Mouse (Mus musculus): ENCODE data around the gene Slc25a5.
"Not testable (repeated sequence)": the region's sequence is repeated elsewhere in the genome, so short reads cannot be mapped to it uniquely, and the experiment has no call there.

Gene Slc25a5

GRCm38 (mm10) chrX:36795424-36796162 is at the start of gene Slc25a5:
TSS of gene Slc25a5 (plus strand) at chrX:36795651.
- in situ Hi-C loops (cut with MboI; ENCODE audit: low sequenced_read_pairs), result no loop called here

GRCm38 (mm10) chrX:36746789-36747188 is 48.7 kb upstream of the Slc25a5 start:
- in situ Hi-C loops (cut with MboI; ENCODE audit: low sequenced_read_pairs), result no loop called here

GRCm38 (mm10) chrX:36748573-36748972 is 46.9 kb upstream of the Slc25a5 start:
- in situ Hi-C loops (cut with MboI; ENCODE audit: low sequenced_read_pairs), result no loop called here

- in situ Hi-C loops (cut with MboI; ENCODE audit: low sequenced_read_pairs), result no loop called here
Measured at GRCm38 (mm10) chrX:36749281-36749785, 46.1 kb upstream of the Slc25a5 start.

- in situ Hi-C loops (cut with MboI; ENCODE audit: low sequenced_read_pairs), result no loop called here
Measured at GRCm38 (mm10) chrX:36750591-36750990, 44.9 kb upstream of the Slc25a5 start.

- in situ Hi-C loops (cut with MboI; ENCODE audit: low sequenced_read_pairs), result no loop called here
Measured at GRCm38 (mm10) chrX:36752586-36752985, 42.9 kb upstream of the Slc25a5 start.

GRCm38 (mm10) chrX:36757796-36758472 is 37.5 kb upstream of the Slc25a5 start:
- in situ Hi-C loops (cut with MboI; ENCODE audit: low sequenced_read_pairs), result no loop called here

GRCm38 (mm10) chrX:36758566-36758965 is 36.9 kb upstream of the Slc25a5 start:
- in situ Hi-C loops (cut with MboI; ENCODE audit: low sequenced_read_pairs), result no loop called here

GRCm38 (mm10) chrX:36760946-36761635 is 34.4 kb upstream of the Slc25a5 start:
- in situ Hi-C loops (cut with MboI; ENCODE audit: low sequenced_read_pairs), result no loop called here

GRCm38 (mm10) chrX:36762289-36762688 is 33.2 kb upstream of the Slc25a5 start:
- in situ Hi-C loops (cut with MboI; ENCODE audit: low sequenced_read_pairs), result no loop called here

GRCm38 (mm10) chrX:36762894-36763293 is 32.6 kb upstream of the Slc25a5 start:
- in situ Hi-C loops (cut with MboI; ENCODE audit: low sequenced_read_pairs), result no loop called here

GRCm38 (mm10) chrX:36763298-36763933 is 32.0 kb upstream of the Slc25a5 start:
- in situ Hi-C loops (cut with MboI; ENCODE audit: low sequenced_read_pairs), result no loop called here

GRCm38 (mm10) chrX:36763934-36764317 is 31.5 kb upstream of the Slc25a5 start:
- in situ Hi-C loops (cut with MboI; ENCODE audit: low sequenced_read_pairs), result no loop called here

- in situ Hi-C loops (cut with MboI; ENCODE audit: low sequenced_read_pairs), result no loop called here
Measured at GRCm38 (mm10) chrX:36767386-36767785, 28.1 kb upstream of the Slc25a5 start.

GRCm38 (mm10) chrX:36772591-36772990 is 22.9 kb upstream of the Slc25a5 start:
- in situ Hi-C loops (cut with MboI; ENCODE audit: low sequenced_read_pairs), result no loop called here

- in situ Hi-C loops (cut with MboI; ENCODE audit: low sequenced_read_pairs), result no loop called here
Measured at GRCm38 (mm10) chrX:36775520-36775919, 19.9 kb upstream of the Slc25a5 start.

- in situ Hi-C loops (cut with MboI; ENCODE audit: low sequenced_read_pairs), result no loop called here
Measured at GRCm38 (mm10) chrX:36777694-36778093, 17.8 kb upstream of the Slc25a5 start.

GRCm38 (mm10) chrX:36789360-36789759 is 6.1 kb upstream of the Slc25a5 start:
- in situ Hi-C loops (cut with MboI; ENCODE audit: low sequenced_read_pairs), result no loop called here

GRCm38 (mm10) chrX:36794571-36794970 is 880 bp upstream of the Slc25a5 start:
- in situ Hi-C loops (cut with MboI; ENCODE audit: low sequenced_read_pairs), result no loop called here

GRCm38 (mm10) chrX:36796163-36796581 is 721 bp downstream of the Slc25a5 start:
- in situ Hi-C loops (cut with MboI; ENCODE audit: low sequenced_read_pairs), result no loop called here

GRCm38 (mm10) chrX:36796734-36797133 is 1.3 kb downstream of the Slc25a5 start:
- in situ Hi-C loops (cut with MboI; ENCODE audit: low sequenced_read_pairs), result not testable (repeated sequence)

Data from CH12F3 (cell line).